Mouse (Mus musculus) erythroblast, adult 5-6 weeks (primary cell): ENCODE measurements around the gene Cdiptos. TPM values are rescaled to one million over a fixed set of nuclear protein-coding genes. Genes with fewer than 3 reads are reported as not detected.
A peak's percentile ranks its signal among the peaks of the same experiment; 100 is the strongest.

Source experiments
- ATAC-seq: replicated peaks from 2 replicates; pipeline ENCODE4 v1.8.0; 2016; ENCODE audit warnings: moderate number of reproducible peaks, mild to moderate bottlenecking, moderate TSS enrichment, inconsistent platforms; ENCODE audit not compliant: poor library complexity, low FRiP score, severe bottlenecking
- total RNA-seq, 2 experiments: library from RNA; stranded (forward) in 1 of 2; stranded (reverse) in 1 of 2; fragments of 150-400 nt in 1 of 2; fragments of 200-764, 138-1000 nt in 1 of 2; gene quantifications; 2 replicates each; pipeline versions ENCODE4 v1.2.3 to v1.2.4; 2015 to 2017; ENCODE audit warnings: low replicate concordance in 2 of 2

Cdiptos gene
- total RNA-seq (2015; ENCODE audit: low replicate concordance) (5.0 TPM in 1 of 2 replicates, not detected in the other), total RNA-seq (2017; ENCODE audit: low replicate concordance) (not detected in 2 replicates)

DNA sequence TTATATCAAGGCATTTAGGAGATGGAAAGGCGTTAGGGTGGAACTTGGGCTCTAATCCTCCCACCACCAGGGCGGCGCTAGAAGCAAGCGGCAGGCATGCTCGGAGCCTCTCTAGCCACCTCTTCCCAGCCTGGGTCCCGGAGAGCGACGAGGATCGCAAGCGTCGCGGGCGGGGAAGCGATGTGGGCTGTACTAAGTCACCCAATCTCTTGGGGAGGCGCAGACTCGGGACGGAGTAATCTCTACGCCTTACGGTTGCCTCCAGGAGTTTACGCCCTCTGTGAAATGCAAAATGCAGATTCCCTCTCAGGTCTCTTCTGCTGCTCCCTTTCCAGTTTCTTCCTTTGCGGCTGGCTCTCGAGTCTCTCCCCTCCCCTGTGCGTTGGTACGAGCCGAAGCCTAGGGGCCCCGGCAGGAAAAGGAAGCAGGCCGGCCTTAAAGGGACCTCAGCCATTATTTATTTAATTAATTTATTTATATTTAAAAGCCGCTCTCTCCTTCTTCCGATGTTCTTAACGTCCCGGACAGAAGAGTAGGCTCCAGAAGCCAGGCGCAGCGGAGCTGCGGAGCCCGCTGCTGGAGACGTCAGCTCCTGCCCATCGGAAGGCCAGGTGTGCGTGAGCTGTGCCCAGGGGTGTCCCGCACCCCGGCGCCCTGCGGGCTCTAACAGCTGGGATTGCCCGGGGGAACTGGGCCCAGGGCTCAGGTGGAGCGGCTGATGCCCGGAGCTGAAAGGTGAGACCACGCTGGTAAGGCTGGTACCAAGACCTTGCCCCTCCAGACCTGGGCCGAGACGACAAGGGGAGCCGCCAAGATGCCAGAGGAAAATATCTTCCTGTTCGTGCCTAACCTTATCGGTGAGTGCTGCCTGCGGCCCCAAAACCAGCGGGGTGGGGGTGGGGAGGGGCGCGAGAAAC, at the start of gene Cdiptos:
Cdiptos (minus strand) TSS at position 149 of the 917 bp plus-strand sequence.
- peak; percentile 93 for ATAC-seq

- peak; percentile 58 for ATAC-seq
These were observed 49.1 kb upstream of the Cdiptos start for GRCm38 (mm10) chr7:127024755-127025555.

GRCm38 (mm10) chr7:127023896-127024690, 48.2 kb upstream of the Cdiptos start:
- 0 out of 2 replicates have a peak, but pooled peaks have one; percentile 16 for ATAC-seq

DNA sequence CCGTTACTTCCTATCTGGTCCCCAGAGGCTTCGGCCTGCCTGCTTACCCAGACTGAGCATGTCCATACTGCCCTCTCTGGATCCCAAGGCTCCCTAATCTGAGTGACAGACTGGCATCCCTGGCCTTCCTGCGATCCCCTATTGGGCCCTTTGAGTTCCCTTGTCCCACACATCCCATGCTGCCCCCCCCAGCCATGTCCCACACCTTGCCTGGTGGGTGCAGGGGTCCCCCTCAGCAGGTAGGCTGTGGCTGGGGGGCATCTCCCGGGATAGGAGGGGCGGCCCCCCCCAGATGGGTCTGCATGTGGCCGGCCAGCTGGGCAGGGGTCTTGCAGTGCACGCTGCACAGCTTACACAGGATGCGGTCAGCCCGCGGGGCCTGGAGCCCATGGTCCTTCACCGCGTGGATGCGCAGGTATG, 47.4 kb upstream of the Cdiptos start:
- ATAC-seq, result no peak

- no peak for ATAC-seq
These were observed 46.8 kb upstream of the Cdiptos start for GRCm38 (mm10) chr7:127022528-127023271.

DNA sequence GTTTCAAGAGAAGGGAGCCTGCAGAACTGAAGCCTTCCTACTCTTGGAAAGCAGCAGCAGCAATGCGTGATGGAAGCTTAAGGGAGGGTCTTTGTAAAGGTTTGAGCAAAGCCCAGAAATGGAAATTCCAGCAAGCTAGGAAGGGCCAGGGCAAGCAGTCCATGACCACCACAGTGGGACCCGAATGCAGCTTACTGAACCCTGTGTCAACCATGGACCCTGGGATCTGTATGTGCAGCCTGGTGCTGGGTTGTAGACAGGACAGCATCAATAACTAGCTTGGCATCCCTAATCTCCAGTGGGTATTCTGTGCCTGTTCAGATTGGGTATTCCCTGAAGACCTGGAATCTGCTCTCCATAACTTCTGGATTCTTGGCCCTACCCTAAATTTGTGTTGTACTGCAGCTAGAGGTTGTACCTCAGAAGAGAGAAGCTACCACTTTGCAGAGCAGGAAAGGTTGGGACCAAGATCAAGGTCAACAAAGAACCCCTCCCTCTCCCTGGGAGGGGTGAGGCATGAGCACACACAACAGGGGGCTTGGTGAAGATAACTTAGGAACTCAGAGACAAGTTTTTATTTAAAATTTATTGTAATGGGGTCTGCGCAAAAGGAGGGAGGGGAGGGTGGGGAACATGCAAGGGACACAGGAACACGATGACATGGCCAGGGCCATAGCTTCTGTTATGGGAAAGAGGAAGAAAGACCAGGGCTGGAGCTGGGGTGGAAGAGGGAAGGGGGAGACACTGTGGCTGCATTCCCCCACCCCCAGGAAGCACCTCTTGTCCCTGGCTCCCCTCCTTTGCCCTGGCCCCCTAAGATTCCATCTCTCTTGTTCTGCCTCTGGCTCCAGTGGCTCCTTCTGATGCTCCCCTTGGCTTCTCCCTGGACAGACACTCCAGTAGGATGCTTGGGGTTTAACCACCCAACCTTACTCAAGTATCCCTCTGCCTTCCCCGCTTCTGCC, 45.9 kb upstream of the Cdiptos start:
- ATAC-seq, result no peak

GRCm38 (mm10) chr7:127020901-127021562, 45.1 kb upstream of the Cdiptos start, which contains the start of the genes Gm42742 and Prrt2:
Gene Gm42742 (minus strand): TSS chr7:127021097.
Gene Prrt2 (minus strand): TSS chr7:127021211.
- ATAC-seq, result no peak

DNA sequence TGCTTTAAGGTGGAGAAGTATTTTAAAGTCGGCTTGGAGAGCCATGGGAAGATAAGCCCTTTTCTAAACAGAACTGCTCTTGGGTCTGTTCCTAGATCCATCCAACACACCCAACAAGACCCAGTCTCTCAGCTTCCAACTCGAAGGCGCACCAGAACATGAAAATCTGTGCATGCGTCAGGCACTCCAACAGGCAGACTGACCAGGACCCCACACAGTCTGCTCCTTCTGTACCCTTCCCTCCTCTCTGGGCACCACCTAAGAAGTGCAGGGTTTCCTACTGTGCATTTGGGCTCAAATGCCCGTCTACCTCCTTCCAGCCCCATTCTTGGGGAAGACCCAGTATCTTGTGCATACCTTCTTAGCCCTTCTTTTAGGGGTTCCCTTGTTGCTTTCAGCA, 44.6 kb upstream of the Cdiptos start:
- ATAC-seq, result no peak

DNA sequence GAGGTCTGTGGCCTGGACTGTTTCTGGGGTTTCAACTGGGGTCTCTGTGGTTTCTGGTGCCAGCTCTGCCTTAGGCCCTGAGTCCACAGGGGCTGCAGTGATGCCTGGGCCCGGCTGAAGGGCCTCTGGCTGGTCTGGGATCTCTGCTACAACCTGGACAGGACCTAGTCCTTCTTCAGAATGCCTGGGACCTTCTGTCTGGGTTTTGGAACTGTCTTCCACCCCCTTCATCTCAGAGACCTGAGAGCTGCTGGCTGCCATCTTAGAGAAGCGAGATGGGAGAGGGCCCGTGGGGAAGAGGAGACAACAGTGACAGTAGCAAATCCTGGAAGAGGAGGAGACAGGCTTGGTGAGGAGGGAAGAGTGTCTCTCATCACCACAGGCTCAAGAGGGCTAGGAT, 44.1 kb upstream of the Cdiptos start:
- ATAC-seq, result no peak

- ATAC-seq, result no peak
These were observed 43.5 kb upstream of the Cdiptos start for GRCm38 (mm10) chr7:127019306-127019960.

DNA sequence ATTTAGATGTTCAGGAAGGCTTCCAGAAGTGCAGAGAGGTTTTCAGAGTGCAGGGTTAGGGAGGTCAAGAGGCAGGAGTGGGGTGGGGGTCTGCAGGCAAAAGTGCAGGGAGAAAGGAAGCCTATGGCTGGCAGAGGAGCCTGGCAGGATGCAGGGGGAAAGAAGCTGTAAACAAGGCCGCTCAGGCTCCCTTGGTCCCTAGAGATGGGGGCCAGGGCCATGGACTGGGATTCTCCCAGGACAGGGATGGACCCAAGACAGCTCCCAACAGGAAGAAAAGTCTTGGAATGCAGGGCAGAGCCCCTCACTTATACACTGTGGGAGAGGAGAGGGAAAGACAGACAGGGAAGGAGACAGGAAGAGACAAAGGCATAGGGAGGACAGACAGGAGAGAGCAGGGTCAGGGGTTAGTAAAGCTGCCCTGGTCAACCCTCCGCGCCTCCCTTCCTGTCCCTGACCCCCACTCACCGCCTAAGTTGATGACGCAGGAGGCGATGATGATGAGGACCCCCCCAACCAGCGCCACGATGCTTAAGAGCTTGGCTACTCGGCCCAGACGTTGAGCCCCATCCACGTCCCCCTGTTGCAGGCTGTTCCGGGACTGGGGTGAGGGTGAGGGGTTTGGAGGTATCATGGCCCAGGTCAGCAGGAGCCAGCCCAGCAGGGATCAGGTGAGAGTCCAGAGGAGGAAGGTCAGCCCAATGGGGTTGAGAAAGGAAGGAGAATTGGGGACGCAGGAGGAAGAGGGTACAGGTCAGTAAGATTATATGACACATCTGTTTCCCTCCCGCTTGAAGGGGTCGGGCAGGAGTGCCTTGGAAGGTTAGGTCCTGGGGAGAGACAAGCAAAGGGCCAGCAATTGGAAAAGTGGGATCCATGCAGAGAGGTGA, 42.8 kb upstream of the Cdiptos start:
- ATAC-seq, result no peak

- no peak for ATAC-seq
These were observed 42.0 kb upstream of the Cdiptos start for GRCm38 (mm10) chr7:127017950-127018345.

DNA sequence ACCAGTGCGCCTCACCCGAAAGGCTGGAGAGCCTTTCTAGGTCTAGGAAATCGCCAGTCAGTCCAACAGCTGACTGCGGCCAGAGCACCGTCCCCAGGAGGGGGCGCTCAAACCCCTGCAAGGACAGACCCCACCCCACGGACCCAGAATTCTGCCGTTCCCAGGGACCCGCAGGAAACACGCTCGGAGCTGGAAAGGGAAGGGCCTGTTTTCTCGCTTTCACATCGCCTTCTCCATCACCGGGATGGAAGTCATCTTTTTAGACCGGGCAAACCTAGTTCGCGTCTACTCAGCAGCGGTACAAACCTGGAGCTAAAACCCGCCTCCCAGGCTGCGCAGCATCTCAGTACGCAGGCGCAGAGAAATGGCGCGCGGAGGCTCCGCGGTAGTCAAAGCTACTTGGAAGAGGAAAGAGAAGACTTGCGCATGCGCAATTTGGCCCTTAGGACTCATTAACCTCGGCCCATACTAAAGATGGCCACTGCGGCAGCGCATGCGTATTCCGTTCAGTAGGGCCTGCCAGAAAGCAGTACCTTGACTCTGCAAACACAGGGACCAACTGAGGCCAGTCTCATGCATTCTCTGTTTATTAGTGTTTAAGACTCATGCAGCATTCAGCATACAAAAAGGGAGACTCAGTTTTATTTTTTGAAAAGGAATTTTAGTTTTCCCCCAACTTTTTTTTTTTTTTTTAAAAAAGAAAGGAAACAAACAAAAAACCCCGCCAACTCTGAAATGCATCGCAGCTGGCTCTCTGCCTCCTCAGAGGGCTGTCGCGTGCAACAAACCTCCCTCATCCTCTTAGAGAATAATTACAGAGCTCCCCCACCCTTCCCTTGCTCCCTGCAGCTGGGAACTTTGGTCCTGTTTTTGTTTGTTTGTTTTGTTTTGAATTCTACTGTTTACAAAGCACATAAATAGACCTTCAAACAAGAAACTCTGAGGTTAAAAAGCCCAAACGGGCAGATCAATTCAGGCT, 41.4 kb upstream of the Cdiptos start, which contains the start of gene Pagr1a:
Pagr1a (minus strand) TSS at position 382 of the 979 bp plus-strand sequence.
- peak; percentile 70 for ATAC-seq

DNA sequence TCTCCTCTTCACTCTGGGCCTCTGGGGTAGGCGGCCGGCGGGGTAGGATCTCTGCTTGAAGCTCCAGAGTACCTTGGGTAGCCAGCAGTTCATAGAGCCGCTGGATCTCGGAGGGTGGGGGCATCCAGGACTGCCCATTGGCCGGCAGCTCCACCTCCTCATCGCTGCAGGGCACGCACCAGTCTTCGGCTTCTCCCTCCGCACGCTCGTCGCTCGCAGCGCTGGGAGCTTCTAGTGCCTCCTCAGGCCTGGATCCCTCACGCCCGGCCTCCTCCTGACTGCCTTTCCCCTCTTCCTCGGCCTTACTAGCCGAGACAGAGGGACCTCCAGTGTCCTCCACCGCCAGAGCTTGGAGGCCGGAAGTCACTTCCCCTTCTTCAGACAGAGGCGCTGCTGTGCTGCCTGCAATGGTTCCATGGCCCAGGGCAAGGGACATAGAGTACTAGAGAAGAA, 40.6 kb upstream of the Cdiptos start:
- ATAC-seq, result peak; percentile 66

DNA sequence TGATC, 40.4 kb upstream of the Cdiptos start, which contains the start of gene Pagr1b:
Pagr1b (minus strand) TSS at position 4 of the 5 bp plus-strand sequence.
- no peak for ATAC-seq
